Mouse (Mus musculus) midbrain, embryonic 16.5 days (tissue): ENCODE measurements around the gene Klc1. TPM values are rescaled to one million over a fixed set of nuclear protein-coding genes. Genes with fewer than 3 reads are reported as not detected.
A peak's percentile ranks its signal among the peaks of the same experiment; 100 is the strongest.

ENCODE experiments used
- ATAC-seq: fragments of 200-750 bp; cut with Nextera tagmentation; 2 replicates; pipeline ENCODE4 v1.8.0; 2017; ENCODE audit warnings: moderate TSS enrichment
- H3K27ac ChIP-seq: fragments of 300-500 bp; sonication (generic); 2 replicates; pipeline ENCODE4 v1.5.1; 2014; ENCODE audit warnings: mild to moderate bottlenecking, low read length, mixed read lengths
- H3K27me3 ChIP-seq: fragments of 300-500 bp; sonication (generic); 2 replicates; pipeline ENCODE4 v1.6.1; 2014; ENCODE audit warnings: low read depth, low read length, mixed read lengths; ENCODE audit not compliant: control insufficient read depth, insufficient read depth
- H3K36me3 ChIP-seq: fragments of 300-500 bp; sonication (generic); 2 replicates; pipeline ENCODE4 v1.6.1; 2014; ENCODE audit warnings: mild to moderate bottlenecking, low read length, moderate library complexity, mixed read lengths; ENCODE audit not compliant: control insufficient read depth, insufficient read depth
- H3K4me1 ChIP-seq: fragments of 300-500 bp; sonication (generic); 2 replicates; pipeline ENCODE4 v1.6.1; 2014; ENCODE audit warnings: mild to moderate bottlenecking, low read length, mixed read lengths; ENCODE audit not compliant: control insufficient read depth, insufficient read depth
- H3K4me2 ChIP-seq: fragments of 300-500 bp; sonication (generic); 2 replicates; pipeline ENCODE4 v1.6.1; 2014; ENCODE audit warnings: mild to moderate bottlenecking, low read length, mixed read lengths
- H3K4me3 ChIP-seq: fragments of 300-500 bp; sonication (generic); 2 replicates; pipeline ENCODE4 v1.5.1; 2014; ENCODE audit warnings: low read depth, mild to moderate bottlenecking, low read length, moderate library complexity, mixed read lengths
- H3K9ac ChIP-seq: fragments of 300-500 bp; sonication (generic); 2 replicates; pipeline ENCODE4 v1.6.1; 2014; ENCODE audit warnings: low read depth, low read length, mixed read lengths
- H3K9me3 ChIP-seq: fragments of 300-500 bp; sonication (generic); replicated peaks from 2 replicates; pipeline ENCODE4 v1.6.1; 2014; ENCODE audit warnings: mild to moderate bottlenecking, low read length, mixed read lengths; ENCODE audit not compliant: control insufficient read depth, poor library complexity, severe bottlenecking
- WGBS: fragments of 180-500 bp; shearing (Covaris S2); extraction: QIAGEN DNeasy Blood & Tissue Kit; methylation state at CpG from one replicate; pipeline ENCODE4 v1.1.7; 2014; 5-methylcytosine and 5-hydroxymethylcytosine counted together
- polyA plus RNA-seq: library from polyadenylated mRNA; unstranded; fragments of >200 nt; fragmentation: Nextera tagmentation; extraction: Ambion mirVana; gene quantifications from 2 replicates; pipeline ENCODE4 v1.2.1, GENCODE M21; 2015

Gene Klc1
- polyA plus RNA-seq, 1 experiment from 2014 or later = 665 TPM

- no peak overlapping the region for H3K9ac ChIP-seq
- H3K4me1 ChIP-seq = no peaks in the 10 kb centered on the region
- no peaks in the 10 kb centered on the region for H3K9me3 ChIP-seq
- peaks cover 14% of the 10 kb centered on the region for H3K36me3 ChIP-seq
- H3K4me2 ChIP-seq = no peak overlapping the region
- WGBS = 66% methylated on average over 2 of the region's 2 CpGs
- no peaks in the 10 kb centered on the region for H3K27me3 ChIP-seq
- no peak overlapping the region for H3K27ac ChIP-seq
- H3K4me3 ChIP-seq = no peak overlapping the region
- ATAC-seq = no peak
Measured at GRCm38 (mm10) chr12:111843470-111843869, 84.8 kb downstream of the Klc1 start.

- no peak overlapping the region for H3K4me3 ChIP-seq
- no peaks in the 10 kb centered on the region for H3K27me3 ChIP-seq
- H3K27ac ChIP-seq = no peak overlapping the region
- H3K9me3 ChIP-seq = no peaks in the 10 kb centered on the region
- no peak overlapping the region for H3K4me2 ChIP-seq
- H3K36me3 ChIP-seq = peaks cover 4% of the 10 kb centered on the region; the same call in 1 of the 2 replicates
- 91% methylated on average over 4 of the region's 4 CpGs for WGBS
- no peaks in the 10 kb centered on the region for H3K4me1 ChIP-seq
- no peak overlapping the region for H3K9ac ChIP-seq
- ATAC-seq = no peak
Measured at GRCm38 (mm10) chr12:111845953-111846352, 87.3 kb downstream of the Klc1 start.

- Histone ChIP-seq H3K4me3 (no peak overlapping the region), H3K27me3 (no peaks in the 10 kb centered on the region), H3K36me3 (peaks cover 4% of the 10 kb centered on the region; the same call in 1 of the 2 replicates), H3K9me3 (no peaks in the 10 kb centered on the region), H3K4me2 (no peak overlapping the region), H3K9ac (no peak overlapping the region), H3K4me1 (no peaks in the 10 kb centered on the region), H3K27ac (no peak overlapping the region)
- WGBS = 87% methylated on average over 10 of the region's 10 CpGs
- no peak for ATAC-seq
Measured at GRCm38 (mm10) chr12:111846815-111847214, 88.2 kb downstream of the Klc1 start.

GRCm38 (mm10) chr12:111848300-111848798 lies 89.7 kb downstream of the Klc1 start:
- WGBS = 76% methylated on average over 9 of the region's 9 CpGs
- no peak overlapping the region for H3K4me2 ChIP-seq
- no peak overlapping the region for H3K9ac ChIP-seq
- H3K4me3 ChIP-seq = no peak overlapping the region
- H3K27me3 ChIP-seq = no peaks in the 10 kb centered on the region
- H3K27ac ChIP-seq = no peak overlapping the region
- ATAC-seq = no peak
- H3K9me3 ChIP-seq = no peaks in the 10 kb centered on the region
- no peaks in the 10 kb centered on the region for H3K4me1 ChIP-seq
- peaks cover under 1% of the 10 kb centered on the region; the same call in 1 of the 2 replicates for H3K36me3 ChIP-seq

GRCm38 (mm10) chr12:111851235-111851634 lies 92.6 kb downstream of the Klc1 start:
- no peak for ATAC-seq
- no peaks in the 10 kb centered on the region for H3K4me1 ChIP-seq
- no peak overlapping the region for H3K4me2 ChIP-seq
- no peak overlapping the region for H3K9ac ChIP-seq
- no peaks in the 10 kb centered on the region for H3K36me3 ChIP-seq
- no peak overlapping the region for H3K4me3 ChIP-seq
- 60% methylated on average over 2 of the region's 2 CpGs for WGBS
- H3K27ac ChIP-seq = no peak overlapping the region
- H3K27me3 ChIP-seq = no peaks in the 10 kb centered on the region
- no peaks in the 10 kb centered on the region for H3K9me3 ChIP-seq

- no peaks in the 10 kb centered on the region for H3K36me3 ChIP-seq
- H3K9ac ChIP-seq = no peak overlapping the region
- H3K27ac ChIP-seq = 0 out of 2 replicates have a peak overlapping the region, but pooled peaks have one; percentile 18
- H3K4me1 ChIP-seq = no peaks in the 10 kb centered on the region
- no peaks in the 10 kb centered on the region for H3K9me3 ChIP-seq
- H3K4me3 ChIP-seq = no peak overlapping the region
- WGBS = 68% methylated on average over 5 of the region's 5 CpGs
- H3K4me2 ChIP-seq = no peak overlapping the region
- no peak for ATAC-seq
- no peaks in the 10 kb centered on the region for H3K27me3 ChIP-seq
Measured at GRCm38 (mm10) chr12:111851745-111852144, 93.1 kb downstream of the Klc1 start.

GRCm38 (mm10) chr12:111853011-111853436 lies 94.4 kb downstream of the Klc1 start:
- WGBS = 69% methylated on average over 10 of the region's 10 CpGs
- no peaks in the 10 kb centered on the region for H3K9me3 ChIP-seq
- no peaks in the 10 kb centered on the region for H3K27me3 ChIP-seq
- H3K4me3 ChIP-seq = no peak overlapping the region
- H3K4me2 ChIP-seq = no peak overlapping the region
- H3K9ac ChIP-seq = no peak overlapping the region
- H3K36me3 ChIP-seq = 0 out of 2 replicates have a peak, but pooled peaks cover 2% of the 10 kb centered on the region
- no peak overlapping the region for H3K27ac ChIP-seq
- no peaks in the 10 kb centered on the region for H3K4me1 ChIP-seq
- ATAC-seq = no peak

GRCm38 (mm10) chr12:111853546-111853945 lies 94.9 kb downstream of the Klc1 start:
- Histone ChIP-seq H3K9me3 (no peaks in the 10 kb centered on the region), H3K4me1 (no peaks in the 10 kb centered on the region), H3K36me3 (0 out of 2 replicates have a peak, but pooled peaks cover 2% of the 10 kb centered on the region), H3K4me2 (no peak overlapping the region), H3K27me3 (no peaks in the 10 kb centered on the region), H3K27ac (no peak overlapping the region), H3K4me3 (no peak overlapping the region), H3K9ac (no peak overlapping the region)
- no peak for ATAC-seq
- WGBS = 70% methylated on average over 4 of the region's 4 CpGs

- 0 out of 2 replicates have a peak, but pooled peaks cover 2% of the 10 kb centered on the region for H3K36me3 ChIP-seq
- no peak overlapping the region for H3K9ac ChIP-seq
- no peaks in the 10 kb centered on the region for H3K4me1 ChIP-seq
- no peak overlapping the region for H3K4me3 ChIP-seq
- no peaks in the 10 kb centered on the region for H3K27me3 ChIP-seq
- H3K27ac ChIP-seq = no peak overlapping the region
- WGBS = 98% methylated on average over 2 of the region's 2 CpGs
- ATAC-seq = no peak
- no peak overlapping the region for H3K4me2 ChIP-seq
- H3K9me3 ChIP-seq = no peaks in the 10 kb centered on the region
Measured at GRCm38 (mm10) chr12:111855448-111855847, 96.8 kb downstream of the Klc1 start.
